Mouse (Mus musculus) kidney, postnatal 4 days (tissue): Measurements from ENCODE around the gene Klhl2.

ENCODE experiments used
- DNase-seq, 2 experiments: peaks; one replicate each; pipeline ENCODE4 v3.0.0; 2021; ENCODE audit warnings: mixed read lengths in 2 of 2

Klhl2 gene

DNA sequence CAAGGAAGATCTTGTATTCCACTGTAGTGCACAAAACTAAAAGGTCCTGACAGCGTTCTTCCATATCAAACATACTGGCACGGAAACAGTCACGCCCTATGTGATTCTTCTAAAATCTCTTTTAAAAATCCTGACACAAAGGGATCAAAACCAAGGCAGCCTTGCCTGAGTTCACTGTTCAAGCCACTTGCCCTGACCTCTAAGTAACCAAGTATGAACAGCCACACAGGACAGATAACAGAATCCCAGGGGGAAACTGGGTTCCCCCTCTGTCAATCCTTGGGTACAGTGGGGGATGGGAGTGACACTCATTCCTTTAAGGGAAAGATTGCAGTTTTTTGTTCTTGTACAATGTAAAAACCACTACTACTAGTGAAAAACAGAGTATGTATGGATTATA, 19.9 kb downstream of the Klhl2 start:
- no peak for DNase-seq

DNA sequence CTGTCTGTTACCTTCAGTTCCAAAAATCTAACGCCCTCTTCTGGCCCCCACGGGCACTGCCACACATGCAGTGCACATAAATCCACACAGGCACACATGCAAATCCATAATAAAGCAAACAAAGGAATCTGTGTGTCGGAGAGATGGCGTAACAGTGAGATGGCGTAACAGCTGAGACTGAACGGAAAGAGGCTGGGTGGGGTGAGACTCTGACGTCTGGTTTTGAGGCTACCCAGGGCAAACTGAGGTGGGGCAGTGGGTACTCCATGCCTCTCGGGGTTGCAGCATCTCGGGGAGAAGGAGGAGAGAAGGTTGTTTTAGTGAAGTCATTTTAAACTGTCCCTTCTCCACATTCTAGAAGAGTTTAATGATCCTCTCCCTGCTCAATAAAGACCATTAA, 20.4 kb downstream of the Klhl2 start:
- DNase-seq = no peak

DNA sequence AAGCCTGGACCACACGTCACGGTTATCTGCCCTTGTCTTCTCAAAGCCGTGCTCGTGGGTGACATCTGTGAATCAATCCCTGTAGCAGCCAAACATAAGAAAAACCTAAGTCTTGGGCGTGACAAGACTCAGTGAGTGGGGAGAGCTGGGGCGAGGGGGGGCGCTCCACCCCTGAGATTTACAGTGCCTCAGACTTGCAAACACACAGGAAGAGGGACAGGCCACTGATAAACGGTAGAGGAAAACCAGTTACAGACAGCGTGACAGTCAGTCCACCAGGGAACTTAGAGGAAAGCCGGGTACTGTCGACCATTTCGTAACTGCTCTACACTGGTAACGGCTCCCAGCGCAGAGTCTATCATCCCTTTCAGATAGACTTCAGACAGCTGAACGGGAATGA, 21.4 kb downstream of the Klhl2 start:
- DNase-seq = no peak

DNA sequence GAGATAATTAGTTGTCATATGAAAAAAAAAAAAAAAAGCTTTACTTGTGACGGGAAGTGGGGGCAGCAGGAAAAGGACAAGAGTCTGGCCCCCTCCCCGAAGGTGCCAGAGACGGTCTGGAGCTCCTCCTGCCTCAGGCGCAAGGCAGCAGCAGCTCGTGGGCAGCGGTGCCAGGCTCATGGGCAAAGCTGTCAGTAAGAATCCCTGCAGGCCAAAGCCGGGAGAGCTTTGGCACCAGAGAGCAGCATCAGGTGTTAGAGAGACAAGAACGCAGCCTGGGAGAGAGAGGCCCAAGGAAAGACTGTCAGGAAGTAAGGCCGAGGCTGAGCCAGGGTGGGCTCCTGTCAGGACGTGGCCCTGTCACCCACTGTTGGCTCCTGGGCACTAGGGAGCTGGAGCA, 22.5 kb downstream of the Klhl2 start:
- DNase-seq = no peak

DNA sequence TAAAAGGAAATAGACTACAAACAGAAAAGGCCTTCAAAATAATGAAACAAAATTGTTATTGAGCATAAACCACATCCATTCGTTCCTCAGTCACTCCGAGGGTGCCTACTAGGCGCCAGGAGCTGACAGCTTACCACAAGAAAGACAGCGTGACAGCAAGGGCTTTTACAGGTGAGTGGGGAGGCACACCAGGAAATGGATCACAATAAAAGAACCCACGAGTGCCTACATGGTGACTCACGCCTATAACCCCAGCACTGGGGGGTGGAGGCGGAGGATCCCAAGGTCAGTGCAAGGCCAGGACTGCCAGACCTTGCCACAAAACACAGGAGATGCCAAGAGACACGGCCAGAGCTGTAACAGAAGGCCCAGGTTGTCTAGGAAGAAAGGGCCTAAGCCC, 23.4 kb downstream of the Klhl2 start:
- DNase-seq = peak in 1 of 2 experiments; percentile 34

DNA sequence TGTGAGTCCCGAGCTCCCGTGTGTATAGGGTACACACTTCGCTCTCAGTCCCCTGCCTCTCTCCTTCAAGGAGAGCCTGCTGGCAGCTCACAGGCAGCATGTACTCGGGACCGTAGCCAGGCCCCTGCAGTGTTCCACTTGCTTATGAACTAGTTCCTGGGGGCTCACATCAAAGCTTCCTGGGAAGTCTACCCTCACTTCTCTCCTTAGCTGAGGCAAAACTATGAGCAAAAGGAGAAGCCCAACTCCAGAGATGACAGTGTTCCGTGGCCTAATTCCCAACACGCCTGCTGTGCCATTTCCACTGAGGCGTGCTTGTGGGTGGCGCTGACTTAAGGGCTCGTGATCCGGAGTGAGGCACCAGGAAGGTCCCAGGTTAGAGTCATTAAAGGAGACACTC, 25.9 kb downstream of the Klhl2 start:
- DNase-seq = no peak

DNA sequence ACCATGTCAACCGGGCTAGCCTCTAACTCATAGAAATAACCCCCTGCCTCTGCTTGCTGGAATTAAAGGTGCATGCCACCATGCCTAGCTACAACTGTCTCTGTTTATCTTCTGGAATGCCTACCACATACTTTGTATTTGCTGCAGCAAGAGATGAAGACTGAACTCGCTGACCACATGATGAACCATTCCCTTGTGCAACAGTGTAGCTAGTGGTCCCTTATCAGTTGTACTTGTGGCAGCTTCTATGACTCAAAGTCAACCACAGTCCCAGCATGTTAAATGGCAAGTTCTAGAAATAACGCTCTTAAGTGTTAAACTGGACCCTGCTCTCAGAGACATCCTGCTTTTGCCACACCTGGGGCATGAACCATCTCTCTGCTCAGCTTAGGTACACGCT, 28.9 kb downstream of the Klhl2 start:
- no peak for DNase-seq

DNA sequence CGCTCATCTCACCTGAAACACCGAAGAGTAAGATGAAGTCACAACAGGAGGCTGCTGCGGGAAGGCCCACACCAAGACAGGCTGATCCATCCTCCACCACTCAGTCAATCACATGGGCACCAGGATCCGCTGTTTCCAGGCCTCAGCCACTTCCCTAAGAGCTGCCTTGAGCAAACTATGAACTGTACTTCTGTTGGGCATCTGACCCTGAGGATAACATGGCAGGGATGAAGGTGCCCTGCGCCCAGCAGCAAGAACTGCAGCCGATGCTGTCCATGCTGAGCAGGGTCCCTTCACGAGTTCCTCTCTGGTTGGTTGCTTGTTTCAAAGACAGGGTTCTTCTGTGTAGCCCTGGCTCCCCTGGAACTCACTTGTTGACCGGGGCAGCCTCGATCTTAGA, 38.0 kb downstream of the Klhl2 start:
- no peak for DNase-seq

DNA sequence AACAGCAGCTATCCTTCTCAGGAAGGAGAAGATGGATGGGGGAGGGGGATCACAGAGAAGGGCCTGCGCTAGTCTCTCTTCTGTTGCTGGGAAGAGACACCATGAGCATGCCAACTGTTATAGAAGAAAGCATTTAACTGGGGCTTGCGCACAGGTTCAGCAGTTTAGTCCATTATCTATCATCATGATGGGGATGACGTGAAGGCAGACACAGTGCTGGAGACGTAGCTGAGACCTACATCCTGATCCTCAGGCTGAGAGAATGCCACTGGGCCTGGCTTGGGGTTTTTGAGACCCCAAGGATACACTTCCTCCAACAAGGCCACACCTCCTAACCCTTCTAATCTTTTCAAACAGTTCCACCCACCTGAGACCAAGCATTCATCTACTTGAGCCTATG, 38.7 kb downstream of the Klhl2 start:
- no peak for DNase-seq

DNA sequence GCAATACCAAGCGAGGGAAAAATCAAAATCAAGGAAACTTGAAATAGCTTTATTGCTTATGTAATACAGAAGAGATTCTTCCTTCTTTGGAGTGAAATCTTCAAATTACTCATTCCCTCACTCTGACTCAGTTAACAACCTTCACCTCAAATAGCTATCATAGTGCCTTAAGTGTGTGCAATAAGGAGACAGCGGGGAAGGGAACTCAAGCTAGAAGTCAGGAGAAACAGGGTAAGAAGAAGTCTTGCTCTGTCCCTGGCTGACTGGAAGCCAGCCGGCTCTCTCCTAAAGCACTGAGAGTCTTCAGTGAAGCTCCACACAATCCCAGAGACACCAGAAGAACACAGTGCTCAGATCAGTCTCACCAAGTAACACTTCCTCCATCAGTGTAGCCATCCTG, 43.3 kb downstream of the Klhl2 start:
- no peak for DNase-seq

DNA sequence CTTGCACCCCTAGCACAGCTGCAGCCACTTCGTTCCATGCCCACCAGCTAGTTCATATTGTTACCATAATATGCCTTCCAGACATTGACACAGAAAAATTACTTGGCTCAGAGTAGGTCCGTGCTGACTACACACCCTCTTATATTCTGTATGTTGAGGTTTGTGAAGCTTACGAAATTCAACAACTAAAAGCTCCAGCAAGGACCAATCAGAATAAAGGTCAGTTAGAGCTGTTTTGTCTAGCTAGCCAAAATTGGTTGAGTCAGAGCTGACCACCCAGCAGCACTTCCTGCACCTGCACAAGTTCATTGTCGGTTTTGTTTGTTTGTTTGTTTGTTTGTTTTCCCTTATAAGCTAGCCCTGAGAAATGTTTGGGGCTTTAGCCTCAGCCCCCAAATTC, 44.8 kb downstream of the Klhl2 start:
- DNase-seq = no peak

DNA sequence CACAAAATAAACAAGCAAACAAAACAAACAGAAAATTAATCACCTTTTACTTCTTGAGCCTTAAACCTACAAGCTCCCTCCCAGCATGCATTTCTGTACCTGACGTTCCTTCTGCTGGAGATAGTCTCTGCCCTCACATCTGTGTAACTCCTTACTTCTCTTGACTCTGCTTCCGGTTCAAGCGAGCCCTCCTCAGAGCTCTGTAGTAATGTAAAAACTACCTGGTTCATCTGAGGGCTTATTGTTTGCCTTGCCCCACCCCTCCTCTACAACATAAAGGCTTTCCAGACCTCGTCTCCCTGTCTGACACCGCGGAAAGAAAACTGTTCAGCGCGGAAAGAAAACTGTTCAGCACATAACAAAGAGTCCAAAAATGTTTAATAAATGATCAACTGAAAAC, 50.5 kb downstream of the Klhl2 start:
- no peak for DNase-seq

DNA sequence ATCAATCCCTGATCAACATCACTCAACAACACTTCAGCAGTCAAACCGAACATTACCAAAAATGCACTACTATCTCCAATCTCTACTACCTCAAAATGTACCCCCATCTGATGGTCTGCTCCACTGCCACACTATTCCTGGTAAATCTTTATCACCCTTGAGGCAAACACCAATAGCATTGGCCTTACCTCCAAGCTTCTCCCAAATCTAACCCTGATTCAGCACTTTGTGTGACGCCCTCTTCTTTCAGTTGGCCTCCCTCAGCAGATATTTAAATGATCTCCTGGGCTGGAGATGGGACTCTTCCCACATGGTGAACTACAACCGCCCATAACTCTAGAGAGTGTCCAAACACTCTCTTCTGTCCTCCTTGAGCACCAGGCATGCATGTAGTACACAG, 51.3 kb downstream of the Klhl2 start:
- DNase-seq = no peak

DNA sequence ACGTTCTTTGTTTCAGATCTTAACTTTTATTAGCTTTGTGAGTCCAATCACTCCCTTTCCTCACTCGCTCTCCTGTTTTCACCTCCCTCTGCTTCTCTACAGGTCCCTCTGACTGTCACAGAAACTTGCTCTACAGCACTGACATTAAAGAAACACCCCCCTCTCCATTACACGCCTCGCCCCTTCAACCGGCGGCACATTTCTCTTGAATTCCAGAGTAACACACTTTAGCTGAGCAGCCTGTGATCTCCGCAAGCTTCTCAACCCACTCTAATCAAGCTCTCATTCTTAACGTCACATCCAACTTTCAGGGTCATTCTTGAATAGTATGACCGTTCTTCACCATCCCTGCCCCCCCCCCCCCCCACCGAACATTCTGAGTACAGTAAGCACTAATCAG, 52.1 kb downstream of the Klhl2 start:
- DNase-seq = no peak

DNA sequence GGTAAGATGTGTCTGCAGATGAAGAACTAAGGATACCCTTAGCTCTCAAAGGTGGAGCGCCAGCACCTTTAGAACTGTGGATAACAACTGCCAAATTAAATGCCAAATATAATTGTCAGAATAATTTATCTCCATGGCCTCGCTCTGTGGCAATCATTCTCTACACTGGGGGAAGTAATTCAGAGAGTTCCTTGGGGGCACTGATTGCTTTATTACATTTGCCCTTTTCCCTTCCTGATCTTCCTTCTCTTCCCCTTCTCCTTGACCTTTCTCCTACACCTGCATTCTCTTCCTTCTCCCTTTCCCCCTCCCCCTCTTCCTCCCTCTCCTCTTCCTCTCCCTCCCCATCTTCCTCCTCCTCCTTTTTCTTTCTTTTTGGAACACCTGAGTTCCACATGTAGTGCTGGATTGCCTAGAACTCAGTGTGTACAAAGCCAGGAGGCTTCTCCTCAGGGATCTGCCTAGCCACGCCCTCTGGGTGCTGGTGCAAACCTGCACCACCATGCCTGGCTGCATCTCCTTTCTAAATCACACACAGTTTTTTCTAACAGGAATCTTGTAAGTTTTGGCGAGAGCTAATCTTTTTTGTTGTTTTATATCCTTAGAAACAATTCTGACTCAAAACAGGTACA, 58.5 kb downstream of the Klhl2 start:
- DNase-seq = no peak

DNA sequence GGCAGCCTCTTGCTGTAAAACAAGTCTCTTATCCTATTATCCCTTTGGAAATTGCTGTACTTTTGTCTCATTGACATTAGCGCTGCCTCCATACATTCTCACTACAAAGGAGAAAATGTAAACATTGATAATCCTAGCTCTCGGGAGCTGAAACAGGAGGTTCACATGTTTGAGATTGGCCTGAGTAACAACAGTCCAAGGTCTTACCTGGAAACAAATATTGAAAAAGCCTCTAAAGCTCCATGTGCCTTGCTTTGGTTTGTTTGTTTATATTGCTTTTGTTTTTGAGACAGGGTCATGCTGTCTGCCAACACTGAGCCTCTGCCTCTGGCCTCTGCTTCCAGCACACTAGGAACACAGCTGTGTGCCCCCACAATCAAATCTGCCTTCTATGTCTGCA, 59.4 kb downstream of the Klhl2 start:
- no peak for DNase-seq

DNA sequence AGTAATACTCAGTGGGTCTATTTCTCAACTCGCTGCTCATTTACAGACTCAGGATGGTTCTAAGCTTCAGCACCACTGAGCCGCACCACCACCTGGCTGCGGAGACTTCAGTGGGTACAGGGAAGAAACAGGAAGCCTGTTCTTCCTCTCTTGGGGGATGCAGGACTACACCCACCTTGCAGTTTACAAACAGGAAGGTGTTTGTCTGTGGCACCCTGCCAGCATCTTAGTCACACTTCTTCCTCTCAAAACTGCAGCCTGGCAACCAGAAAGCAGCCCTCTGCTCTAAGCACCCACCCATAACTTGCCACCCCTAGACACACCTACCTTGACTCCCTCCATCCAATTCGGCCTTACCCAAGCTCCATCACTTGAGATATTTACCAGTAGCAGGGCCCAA, 61.1 kb downstream of the Klhl2 start:
- DNase-seq = peak; percentile 63 to 73

DNA sequence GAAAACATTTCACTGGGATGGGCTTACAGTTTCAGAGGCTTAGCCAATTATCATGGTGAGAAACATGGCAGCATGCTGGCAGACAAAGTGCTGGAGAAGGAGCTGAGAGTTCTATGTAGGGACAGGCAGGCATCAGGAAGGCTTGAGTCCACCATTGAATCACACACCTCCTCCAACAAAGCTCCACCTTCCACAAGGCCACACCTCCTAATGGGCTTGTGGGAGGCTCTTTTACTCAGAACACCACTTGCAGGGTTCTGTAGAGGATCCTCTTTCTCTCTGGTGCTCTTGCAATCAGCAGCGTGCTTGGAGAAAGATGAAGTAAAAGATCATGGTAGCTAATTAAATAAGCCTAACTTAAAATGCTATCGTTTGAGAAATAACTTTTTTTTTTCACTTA, 63.0 kb downstream of the Klhl2 start:
- no peak for DNase-seq

DNA sequence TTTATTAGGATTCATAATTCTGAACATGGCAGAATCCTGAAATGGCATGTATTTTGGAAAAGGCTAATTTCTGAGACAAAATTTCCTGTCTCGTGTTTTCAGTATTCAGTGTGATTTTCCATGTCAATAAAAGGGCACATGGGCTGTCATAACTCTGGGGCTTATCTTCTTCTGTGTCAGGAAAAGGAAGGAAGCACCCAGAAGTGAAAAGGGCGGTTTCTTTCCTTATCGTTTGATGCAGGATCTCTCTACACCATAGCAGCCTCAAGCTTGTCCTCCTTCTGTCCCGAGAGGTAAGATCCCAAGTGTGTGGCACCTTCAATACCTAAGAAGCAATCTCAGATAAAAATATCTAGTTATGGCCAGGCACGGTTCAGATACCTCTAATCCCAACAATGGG, 65.6 kb downstream of the Klhl2 start:
- no peak for DNase-seq

DNA sequence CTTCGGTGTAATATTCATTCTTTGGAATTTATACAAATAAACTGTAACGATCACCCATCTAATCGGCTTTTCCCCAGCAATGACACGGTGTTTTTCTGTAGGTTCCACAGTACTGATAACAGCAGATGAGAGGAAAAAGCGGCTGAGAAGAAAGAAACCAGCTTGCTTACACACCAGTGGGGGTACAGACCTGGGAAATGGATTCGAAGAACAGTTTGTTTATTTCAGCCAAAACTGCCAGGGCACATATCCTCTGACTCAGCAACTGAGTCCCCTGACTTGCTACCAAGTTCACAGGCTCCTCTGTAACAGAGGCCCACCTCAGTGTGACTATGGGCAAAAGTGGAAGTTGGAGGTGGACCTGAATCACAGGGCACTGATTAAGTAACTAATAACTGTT, 67.9 kb downstream of the Klhl2 start:
- no peak for DNase-seq

DNA sequence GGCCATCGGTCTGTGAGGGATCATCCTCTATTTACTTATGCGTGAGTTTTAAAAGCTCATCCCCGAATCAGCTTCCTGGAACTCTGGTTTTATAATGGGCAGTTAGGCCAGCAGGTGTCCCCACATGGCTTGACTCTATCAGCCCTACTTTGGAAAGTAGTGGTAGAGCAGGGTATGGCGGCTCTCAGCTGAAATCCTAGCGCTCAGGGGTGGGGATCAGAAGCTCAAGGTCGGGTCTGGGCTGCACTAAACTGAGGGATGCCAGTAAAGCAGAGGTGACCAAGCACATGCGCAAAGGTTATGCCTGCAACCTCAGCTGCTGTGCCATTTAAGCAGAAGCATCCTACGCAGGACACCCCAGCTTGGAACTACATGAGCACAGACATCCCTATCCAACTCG, 71.9 kb downstream of the Klhl2 start:
- peak; percentile 22 to 43 for DNase-seq

DNA sequence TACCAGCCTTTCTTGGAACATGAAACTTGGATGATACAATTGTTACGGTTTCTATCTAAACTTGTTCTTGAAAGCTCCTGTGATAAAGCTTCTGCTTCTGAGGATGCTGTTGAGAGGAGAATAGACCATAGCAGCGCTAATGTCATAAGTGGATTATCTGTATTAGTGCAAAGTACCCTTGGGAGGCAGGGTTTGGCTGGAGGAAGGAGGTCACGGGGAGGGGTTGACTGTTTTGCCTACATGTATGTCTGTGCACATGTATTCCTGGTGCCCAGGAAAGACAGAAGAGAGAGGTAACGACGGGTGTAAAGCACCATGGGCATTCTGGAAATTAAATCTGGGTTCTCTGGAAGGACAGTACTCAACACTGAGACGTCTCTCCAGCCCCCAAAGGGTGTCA, 75.7 kb downstream of the Klhl2 start:
- DNase-seq = no peak

DNA sequence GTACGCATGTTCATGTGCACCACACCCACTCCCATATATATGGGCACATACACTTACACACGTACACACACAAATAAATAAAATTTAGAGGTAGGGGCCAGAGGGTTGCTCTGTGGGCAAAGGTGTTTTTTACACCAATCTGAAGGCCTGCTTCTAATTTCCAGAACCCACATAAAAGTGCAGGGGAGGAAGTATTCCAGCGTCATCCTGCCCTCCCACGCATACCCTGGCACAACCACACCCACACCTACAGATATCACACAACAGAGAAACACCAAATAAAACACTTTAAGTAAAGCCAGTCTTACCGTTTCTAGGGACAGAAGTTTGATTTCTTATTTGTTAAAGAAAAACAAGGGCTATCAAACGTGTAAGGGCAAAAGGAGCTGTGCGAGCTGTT, 79.0 kb downstream of the Klhl2 start:
- DNase-seq = no peak

DNA sequence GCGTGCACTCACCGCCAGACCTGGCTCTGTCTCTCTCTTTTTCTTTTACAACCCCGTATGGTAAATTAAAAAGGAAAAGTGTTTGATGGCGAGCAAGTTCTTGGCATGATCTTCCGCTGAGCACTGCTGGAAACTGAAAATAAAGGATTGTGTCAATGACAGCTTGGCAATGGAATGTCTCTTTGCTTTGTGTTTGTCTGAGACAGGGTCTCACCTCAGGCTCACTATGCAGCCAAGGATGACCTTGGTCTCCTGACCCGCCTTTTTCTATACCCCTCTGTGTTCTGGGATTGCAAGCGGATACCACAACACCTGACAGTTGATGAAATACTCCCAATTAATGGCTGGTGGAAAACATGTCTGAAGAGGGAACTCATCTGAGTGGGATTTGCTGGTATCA, 80.2 kb downstream of the Klhl2 start:
- DNase-seq = no peak

DNA sequence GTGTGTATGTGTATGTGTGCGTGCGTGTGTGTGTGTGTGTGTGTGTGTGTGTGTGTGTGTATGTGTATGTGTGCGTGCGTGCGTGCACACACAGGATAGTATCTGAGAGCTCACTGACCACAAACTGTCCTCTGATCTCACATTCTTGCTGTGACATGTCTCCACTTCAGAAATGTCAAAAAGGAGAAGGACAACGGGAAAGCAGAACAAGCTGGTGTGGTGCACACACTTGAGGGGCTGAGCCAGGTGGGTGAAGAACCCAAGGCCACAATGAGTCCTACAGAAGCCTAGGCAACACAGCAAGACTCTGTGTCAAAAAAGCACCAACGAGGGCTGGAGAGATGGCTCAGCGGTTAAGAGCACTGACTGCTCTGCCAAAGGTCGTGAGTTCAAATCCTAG, 81.2 kb downstream of the Klhl2 start:
- DNase-seq = no peak

DNA sequence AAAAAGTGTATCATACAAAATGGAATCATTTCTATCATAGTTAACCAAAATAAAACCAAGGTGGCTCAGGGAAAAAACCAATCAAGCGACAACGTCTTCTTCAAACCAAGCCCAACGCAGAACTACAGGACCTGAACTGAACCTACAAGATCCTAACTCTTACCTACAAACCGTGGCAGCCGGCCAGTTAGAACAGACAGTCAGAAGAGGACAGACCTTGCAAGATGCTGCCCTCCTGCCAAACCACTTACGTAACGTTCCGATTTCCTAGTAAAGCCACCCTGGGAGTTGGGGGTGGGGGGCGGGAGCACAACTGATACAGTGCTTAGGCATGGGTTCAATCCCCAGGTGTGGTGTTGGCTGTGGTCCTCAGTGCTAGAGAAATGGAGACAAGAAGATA, 82.8 kb downstream of the Klhl2 start:
- DNase-seq = no peak
